Mouse (Mus musculus): Measurements from ENCODE around the gene Spaca7. TPM values are rescaled to one million over a fixed set of nuclear protein-coding genes. Genes with fewer than 3 reads are reported as not detected.
A peak's percentile ranks its signal among the peaks of the same experiment; 100 is the strongest.
"Not testable (repeated sequence)": the region's sequence is repeated elsewhere in the genome, so short reads cannot be mapped to it uniquely, and the experiment has no call there.

The Spaca7 gene
- polyA plus RNA-seq (2017; shearing (Covaris generic)): not detected

DNA sequence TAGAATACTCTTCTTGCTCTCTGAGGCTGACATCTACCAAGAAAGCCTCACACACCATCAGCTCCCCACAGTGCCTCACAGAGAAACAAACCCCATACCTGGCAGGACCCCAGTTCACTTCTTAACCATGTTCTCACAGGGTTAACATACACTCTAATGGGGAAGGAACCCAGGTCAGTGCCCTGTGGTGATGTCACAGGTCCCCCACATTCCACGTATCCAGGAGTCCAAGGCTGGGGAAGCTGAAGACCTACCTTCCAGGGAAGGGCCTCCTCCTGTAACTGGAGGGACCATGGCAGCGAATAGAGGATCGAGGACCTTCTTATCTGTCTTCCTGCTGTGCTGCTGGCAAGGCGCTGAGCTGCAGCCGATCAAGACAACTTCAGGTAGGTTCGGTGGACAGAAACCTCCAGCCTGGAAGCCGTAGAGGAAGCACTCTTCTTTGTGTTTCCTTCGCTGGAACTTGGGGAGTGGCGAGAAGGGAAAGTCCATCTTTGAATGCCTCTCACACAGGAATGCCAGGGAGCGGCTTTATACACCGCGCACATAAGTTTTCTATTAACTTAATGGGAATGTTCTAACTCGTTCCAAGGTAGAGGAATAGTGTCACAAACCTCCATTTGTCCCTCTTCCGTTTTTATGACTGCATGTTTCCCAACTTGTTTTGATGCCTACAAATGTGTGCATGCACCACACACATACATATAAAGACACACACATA is at the start of gene Spaca7:
TSS of gene Spaca7 (plus strand) at position 216 of the 721 bp plus-strand sequence.
- no peak for ATAC-seq

DNA sequence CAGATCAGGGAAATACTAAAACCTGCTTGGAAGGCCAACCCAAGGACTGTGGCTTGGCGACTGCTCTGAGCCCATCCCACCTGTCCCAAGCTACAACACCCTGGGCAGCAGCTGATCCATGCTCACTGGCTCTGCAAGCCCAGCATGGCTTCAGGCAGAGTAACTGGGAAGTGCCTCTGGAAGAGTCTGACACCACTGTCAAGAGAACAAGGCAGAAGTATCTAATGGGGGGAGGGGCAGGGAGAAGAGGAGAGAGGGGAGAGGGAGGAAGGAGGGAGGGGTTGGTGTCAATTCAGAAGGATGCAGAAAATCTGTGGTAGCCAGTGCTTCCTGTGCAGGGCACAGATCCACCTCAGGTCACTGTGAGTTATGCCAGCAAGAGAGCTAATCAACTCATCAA is 48.5 kb upstream of the Spaca7 start:
- no peak for ATAC-seq

DNA sequence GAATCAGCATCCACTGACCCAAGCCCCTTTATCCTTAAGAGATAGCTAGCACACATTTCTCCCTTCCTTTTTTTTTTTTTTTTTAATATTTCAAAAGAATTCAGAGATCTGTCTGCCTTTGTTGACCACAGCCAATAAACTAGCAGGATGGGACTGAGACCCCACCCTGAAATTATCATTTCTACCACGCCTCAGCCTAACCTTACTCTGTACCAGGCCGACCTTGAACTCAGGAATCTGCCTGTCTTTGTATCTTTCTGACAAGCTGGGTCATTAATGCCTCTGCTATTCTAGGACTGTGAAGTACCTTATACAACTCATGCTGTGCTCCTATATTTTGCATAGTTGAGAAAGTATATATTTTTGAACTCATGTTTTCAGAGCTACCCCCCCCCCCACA is 44.2 kb upstream of the Spaca7 start:
- no peak for ATAC-seq

- ATAC-seq: no peak
Measured at GRCm38 (mm10) chr8:12535617-12536016, 37.2 kb upstream of the Spaca7 start.

DNA sequence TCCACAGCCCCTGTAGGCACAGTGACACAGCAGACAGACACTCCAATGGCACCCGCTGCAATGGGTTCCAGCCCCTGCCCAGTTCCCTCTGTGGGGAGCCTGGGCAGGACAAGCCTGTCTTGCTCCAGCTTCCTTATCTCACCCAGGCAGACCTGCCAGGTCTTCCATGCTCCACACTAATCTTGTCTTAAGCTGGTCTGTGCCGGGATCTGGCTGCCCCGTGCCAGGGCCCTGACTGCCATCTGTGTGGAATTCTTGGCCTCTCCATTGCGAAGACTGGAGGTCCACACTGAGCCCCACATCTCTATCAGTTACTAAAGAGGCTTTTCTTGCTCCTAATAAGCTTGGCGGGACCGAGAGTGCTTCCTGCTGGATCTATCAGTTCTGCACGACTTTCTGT is 36.5 kb upstream of the Spaca7 start:
- no peak for ATAC-seq

DNA sequence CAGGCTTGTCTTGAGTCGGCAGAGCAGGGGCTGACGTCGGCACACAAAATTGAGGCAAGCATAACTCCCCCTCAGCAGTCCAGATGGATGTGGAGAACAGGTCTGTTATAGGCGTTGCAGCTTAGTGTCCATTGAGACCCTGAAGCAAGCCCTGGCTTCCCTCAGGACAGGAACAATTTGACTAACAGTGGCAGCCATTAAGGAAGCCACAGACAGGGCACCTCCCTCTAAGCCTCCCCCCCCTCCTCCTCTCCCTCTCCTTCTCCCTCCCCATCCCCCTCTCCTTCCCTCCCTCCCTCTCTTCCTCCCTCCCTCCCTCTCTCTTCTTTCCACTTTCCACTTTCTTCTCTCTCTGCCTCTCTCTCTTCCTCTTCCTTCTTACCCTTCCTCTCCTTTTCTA is 27.6 kb upstream of the Spaca7 start:
- ATAC-seq: no peak

- no peak for ATAC-seq
Measured at GRCm38 (mm10) chr8:12545671-12546070, 27.2 kb upstream of the Spaca7 start.

GRCm38 (mm10) chr8:12547466-12548220 is 25.2 kb upstream of the Spaca7 start:
- ATAC-seq: no peak

GRCm38 (mm10) chr8:12548255-12548654 is 24.6 kb upstream of the Spaca7 start:
- no peak for ATAC-seq

- ATAC-seq: no peak
Measured at GRCm38 (mm10) chr8:12548680-12549079, 24.1 kb upstream of the Spaca7 start.

DNA sequence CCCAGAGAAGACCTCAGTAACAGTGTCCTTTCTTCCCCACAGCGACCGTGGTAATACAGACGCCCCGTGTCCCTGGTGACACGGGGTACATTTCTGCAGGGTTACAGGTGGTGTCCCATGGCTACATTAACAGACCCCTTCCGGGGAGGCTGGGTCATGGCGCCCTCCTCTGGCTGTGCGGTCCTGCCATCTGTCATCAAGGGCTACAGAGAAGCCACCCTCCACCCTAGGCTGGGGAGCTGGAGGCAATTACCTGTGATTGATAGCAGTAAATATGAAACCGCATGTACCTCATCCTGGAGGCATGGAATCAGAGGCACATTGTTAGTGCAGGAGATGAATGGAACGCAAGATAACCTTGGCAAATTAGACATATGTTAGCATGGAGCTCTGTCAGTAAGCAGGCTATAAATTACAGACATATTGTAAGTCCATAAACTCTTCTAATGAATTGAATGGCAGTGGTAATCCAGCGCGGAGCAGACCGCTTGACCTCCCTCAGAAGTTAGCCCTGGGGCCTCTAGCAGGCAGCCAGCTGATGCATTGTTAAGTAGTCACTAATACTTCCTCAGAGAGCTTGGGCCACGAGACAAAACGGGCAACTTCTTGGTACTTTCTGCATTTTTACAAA is 17.2 kb upstream of the Spaca7 start:
- ATAC-seq: no peak

GRCm38 (mm10) chr8:12558786-12559185 is 14.0 kb upstream of the Spaca7 start:
- no peak for ATAC-seq

GRCm38 (mm10) chr8:12561403-12561960 is 11.3 kb upstream of the Spaca7 start:
- no peak for ATAC-seq

DNA sequence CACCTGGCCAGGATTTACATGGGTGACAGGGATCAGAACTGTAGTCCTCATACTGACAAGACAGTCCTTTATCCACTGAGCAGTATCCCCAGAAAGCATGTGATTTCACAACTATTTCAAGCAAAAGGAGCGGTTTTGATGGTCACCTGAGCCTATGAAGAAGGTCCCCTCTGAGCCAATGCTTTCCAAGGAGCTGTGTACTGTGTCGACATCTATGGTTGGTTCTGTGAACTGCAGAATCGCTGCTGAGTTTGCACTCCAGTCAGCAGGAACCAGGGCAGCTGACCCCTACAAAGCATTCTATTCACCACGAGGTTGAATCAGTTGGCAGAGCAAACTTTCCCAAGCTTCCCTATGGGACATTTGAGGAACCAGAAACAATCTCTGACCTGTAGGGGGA is 8.5 kb upstream of the Spaca7 start:
- ATAC-seq: no peak

DNA sequence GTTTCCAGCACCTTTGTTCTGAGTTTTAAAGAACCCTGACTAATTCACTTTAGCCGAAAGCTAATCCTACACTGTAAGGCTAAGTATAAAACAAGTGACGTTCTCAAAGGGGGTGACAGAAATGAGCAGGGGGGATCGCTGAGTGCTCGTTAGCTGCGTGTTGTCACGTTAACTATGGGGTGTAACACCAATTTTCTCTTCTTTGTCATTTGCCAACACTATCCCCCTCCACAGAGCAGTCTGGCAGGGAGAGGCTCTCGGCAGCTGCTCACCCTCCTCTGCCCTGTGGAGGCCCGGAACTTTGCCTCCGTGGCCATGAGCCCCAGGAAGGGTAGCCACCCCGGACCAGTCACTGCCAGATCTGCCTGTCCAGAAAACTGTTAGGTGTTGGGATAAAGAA is 7.3 kb upstream of the Spaca7 start:
- no peak for ATAC-seq

- ATAC-seq: no peak
Measured at GRCm38 (mm10) chr8:12566509-12566908, 6.3 kb upstream of the Spaca7 start.

GRCm38 (mm10) chr8:12576003-12576402 is 3.2 kb downstream of the Spaca7 start:
- ATAC-seq: no peak

GRCm38 (mm10) chr8:12576739-12577138 is 3.9 kb downstream of the Spaca7 start:
- no peak for ATAC-seq

DNA sequence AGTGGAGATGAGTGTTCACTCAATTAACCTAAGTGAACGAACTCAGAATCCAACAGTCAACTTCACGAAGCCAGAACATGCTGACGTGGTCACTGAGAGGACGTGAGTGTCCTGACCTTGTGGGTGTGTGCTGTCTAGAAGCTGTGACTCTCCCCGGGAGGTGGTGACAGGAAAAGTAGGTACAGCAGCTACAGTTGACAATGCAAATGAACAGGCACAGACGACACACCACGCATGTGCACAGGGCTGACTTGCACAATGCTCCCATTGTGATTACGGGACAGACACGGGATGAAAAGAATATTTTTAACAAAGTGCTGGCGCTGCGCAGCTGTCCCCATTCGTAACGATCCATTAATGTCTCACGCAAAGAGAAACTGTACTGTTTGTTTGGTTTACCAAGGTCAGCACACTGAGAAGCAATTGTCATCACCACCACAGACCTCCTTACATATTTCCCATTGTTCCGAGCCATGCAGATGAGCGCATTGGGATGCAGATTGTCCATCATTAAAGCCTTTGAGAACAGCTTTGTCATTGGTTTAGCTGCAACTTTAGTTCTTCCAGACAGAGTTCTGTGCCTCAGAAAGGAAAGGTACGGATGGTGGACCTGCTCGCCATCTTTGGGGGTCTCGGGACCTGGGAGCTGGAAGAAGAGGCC is 6.6 kb downstream of the Spaca7 start:
- not testable (repeated sequence) for ATAC-seq

DNA sequence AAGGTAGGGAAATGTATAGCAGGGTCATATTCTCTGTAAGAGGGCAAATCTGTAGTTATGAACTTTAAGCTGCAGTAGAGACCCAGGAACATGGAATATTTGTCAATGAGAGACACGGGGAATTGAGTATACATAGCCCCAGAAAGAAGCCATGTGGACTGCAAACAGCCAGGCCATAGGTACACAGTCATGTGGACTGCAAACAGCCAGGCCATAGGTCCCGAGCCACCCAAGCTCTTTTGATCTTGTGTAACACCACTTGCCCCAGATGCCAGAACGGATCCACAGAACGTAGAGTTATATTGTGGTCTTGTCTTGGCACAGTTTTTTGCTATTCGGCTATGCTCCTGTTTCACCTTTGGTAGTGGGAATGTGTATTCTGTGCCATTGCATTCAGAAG is 11.0 kb downstream of the Spaca7 start:
- ATAC-seq: no peak

- ATAC-seq: peak; percentile 71
Measured at GRCm38 (mm10) chr8:12607223-12607622, 34.4 kb downstream of the Spaca7 start.

GRCm38 (mm10) chr8:12608810-12609209 is 36.0 kb downstream of the Spaca7 start:
- ATAC-seq: no peak
